Comparison of ENCODE assay signal across 8 mouse cellular contexts in genomic region chr9:57439522-57440295, GRCm38 (mm10). TPM values are rescaled to one million over a fixed set of nuclear protein-coding genes. Genes with fewer than 3 reads are reported as not detected.
DNase-seq lines count a peak whose midpoint lies in the region; ATAC-seq lines count a peak whose summit lies in the region.

Gene Ppcdc, minus strand, starts transcription at chr9:57440124.

- ATAC-seq in inflammation-experienced regulatory T-cells, adult 6 months: peak; percentile 98
- peak; percentile 97 for ATAC-seq in megakaryocyte-erythroid progenitor cell, adult 5-6 weeks (replicated peaks; ENCODE audit: low FRiP score, low TSS enrichment, poor library complexity, severe bottlenecking)

- peak; percentile 94 to 97 for DNase-seq in adrenal gland, adult (ENCODE audit: inconsistent age in 2 of 2, low spot score in 1 of 2)
- DNase-seq in embryo, embryonic 10.5 days (ENCODE audit: low spot score): peak; percentile 99
- DNase-seq in gastrocnemius, postnatal 14 days: peak; percentile 90
- DNase-seq in left cerebral cortex, postnatal 10 days (ENCODE audit: extremely low spot score in 1 of 2, low spot score in 2 of 2): peak; percentile 94 to 95
- DNase-seq in right cerebral cortex, postnatal 25 days: peak; percentile 92
- peak; percentile 85 to 87 for DNase-seq in urinary bladder, postnatal 4 days (ENCODE audit: low spot score in 2 of 2)

- intact Hi-C loops in gastrocnemius, postnatal 14 days (cut with DNase I; ENCODE audit: low total_unique reads): no loop called here
- intact Hi-C loops in left cerebral cortex, postnatal 10 days (cut with DNase I): no loop called here

RNA-seq across cellular contexts. Expression of gene Ppcdc, which starts in this region (rescaled TPM):
- 1 to 10 TPM; 7.3 to 7.6 TPM for total RNA-seq in gastrocnemius, postnatal 14 days (2021)
- 100 to 1,000 TPM in 2 of 3 experiments, 10 to 100 TPM in 1; 65.2 to 228 (median 153) TPM for polyA plus RNA-seq in inflammation-experienced regulatory T-cells, adult 6 months (2017; shearing (Covaris generic))
- 10 to 100 TPM; 11.7 to 13.0 TPM for total RNA-seq in left cerebral cortex, postnatal 10 days (2021)
- 22.1 and 34.8 TPM in 2 replicates for total RNA-seq in megakaryocyte-erythroid progenitor cell, adult 5-6 weeks (2014; fragmentation: Nextera tagmentation)
- 10.5 and 13.9 TPM in 2 replicates for total RNA-seq in megakaryocyte-erythroid progenitor cell, adult 5-6 weeks (2017)

Comparison
In these comparisons a context has a peak if more than half of its experiments do, and no peak if none do; other contexts are left out.
1. Peak in every context shown above with its lines: DNase-seq and ATAC-seq.